Mouse (Mus musculus) E14TG2a.4 (cell line): ENCODE measurements around the gene Gm11549.

ENCODE experiments used
- CTCF ChIP-seq: conservative IDR thresholded peaks from 2 replicates; pipeline ENCODE4 v1.5.1; 2014; ENCODE audit warnings: low read length
- NANOG ChIP-seq: IDR thresholded peaks from 2 replicates; pipeline ENCODE4 v1.6.1; 2014; ENCODE audit warnings: borderline replicate concordance, low read length, mixed read lengths

DNA sequence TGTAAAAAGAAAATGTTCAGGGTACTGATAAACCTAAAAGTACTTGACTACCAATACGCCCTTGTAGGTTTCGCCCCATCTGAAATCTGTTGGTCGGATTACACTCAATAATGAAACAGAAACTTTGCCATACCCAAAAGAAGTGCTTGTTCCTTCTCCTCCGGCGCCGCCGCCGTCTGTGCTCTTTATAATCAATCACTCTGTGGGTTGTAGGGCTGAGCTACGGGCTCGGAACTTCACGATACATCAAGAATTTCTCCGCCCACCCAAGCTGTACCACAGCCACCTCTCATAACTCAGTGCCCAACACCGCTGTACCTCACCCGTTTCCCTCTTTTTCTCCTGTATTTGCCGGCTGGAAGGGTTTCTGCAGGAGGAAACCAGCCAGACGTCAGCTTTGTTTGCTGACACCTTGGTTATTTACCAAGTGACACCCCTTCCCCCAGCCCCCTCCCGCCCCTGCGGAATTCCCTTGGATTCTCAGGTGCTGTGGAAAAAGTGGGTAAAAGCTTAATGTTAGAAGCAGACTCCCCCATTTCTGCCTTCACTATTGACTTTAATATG is 10.4 kb upstream of the Gm11549 start:
- TF ChIP-seq CTCF = no peak
- no peak for TF ChIP-seq NANOG
